Mouse (Mus musculus) T-helper 2 cell (primary cell): ENCODE measurements at regions not wholly inside any gene's neighbourhood (a gene's known extent, or its start where the extent isn't known, plus 50 kb on each side); places are given as distances from the start of the nearest gene placed in this dataset.
"Not testable (repeated sequence)": the region's sequence is repeated elsewhere in the genome, so short reads cannot be mapped to it uniquely, and the experiment has no call there.

Source experiments
- in situ Hi-C: fragments of 300-600 bp; cut with MboI, MseI; formaldehyde crosslinking; loops from one replicate; pipeline ENCODE4 v1.15.1; 2025; ENCODE audit warnings: high pct_unique_total_duplicates

DNA sequence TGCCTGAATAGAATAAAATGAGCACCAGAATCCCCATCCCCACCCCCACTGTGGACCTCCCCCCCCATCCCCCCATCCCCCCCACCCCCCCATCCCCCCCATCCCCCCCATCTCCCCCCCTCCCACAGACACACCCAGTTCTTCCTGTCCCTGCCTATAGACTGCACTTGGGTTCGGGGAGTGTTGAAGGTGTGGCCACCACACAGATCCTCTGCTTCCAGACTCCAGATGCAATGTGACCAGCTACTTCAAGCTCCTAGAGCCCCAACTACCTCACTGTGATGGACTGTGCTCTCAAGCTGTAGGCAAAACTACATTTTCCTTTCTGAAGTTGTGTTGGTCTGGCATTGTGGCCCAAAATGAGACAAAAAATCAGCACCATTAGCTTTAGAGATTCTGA, 138.3 kb upstream of the Rybp start:
- in situ Hi-C loops, result no loop called here

GRCm38 (mm10) chr6:100424788-100425403, 137.6 kb upstream of the Rybp start:
- in situ Hi-C loops, result no loop called here

DNA sequence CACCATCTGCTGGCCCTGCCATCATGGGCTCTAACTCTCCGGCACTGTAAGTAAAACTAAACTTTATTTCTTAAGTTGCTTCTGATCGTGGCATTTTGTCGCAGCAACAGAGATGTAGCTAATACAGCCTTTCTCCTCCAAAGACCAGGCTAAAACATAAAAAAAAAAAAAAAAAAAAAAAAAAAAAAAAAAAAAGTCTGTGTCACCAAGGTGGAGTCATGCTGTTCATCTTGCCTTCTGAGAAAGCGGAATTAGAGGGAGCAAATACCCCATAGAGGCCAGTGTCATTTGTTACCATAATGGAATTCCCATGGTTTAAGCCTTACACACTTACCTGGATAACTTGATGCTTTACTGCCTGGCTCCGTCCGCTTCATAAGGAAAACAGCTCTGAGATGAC, 136.9 kb upstream of the Rybp start:
- in situ Hi-C loops, result no loop called here

GRCm38 (mm10) chr6:100423636-100424035, 136.4 kb upstream of the Rybp start:
- in situ Hi-C loops, result no loop called here

GRCm38 (mm10) chr6:100422603-100423002, 135.3 kb upstream of the Rybp start:
- in situ Hi-C loops, result no loop called here

DNA sequence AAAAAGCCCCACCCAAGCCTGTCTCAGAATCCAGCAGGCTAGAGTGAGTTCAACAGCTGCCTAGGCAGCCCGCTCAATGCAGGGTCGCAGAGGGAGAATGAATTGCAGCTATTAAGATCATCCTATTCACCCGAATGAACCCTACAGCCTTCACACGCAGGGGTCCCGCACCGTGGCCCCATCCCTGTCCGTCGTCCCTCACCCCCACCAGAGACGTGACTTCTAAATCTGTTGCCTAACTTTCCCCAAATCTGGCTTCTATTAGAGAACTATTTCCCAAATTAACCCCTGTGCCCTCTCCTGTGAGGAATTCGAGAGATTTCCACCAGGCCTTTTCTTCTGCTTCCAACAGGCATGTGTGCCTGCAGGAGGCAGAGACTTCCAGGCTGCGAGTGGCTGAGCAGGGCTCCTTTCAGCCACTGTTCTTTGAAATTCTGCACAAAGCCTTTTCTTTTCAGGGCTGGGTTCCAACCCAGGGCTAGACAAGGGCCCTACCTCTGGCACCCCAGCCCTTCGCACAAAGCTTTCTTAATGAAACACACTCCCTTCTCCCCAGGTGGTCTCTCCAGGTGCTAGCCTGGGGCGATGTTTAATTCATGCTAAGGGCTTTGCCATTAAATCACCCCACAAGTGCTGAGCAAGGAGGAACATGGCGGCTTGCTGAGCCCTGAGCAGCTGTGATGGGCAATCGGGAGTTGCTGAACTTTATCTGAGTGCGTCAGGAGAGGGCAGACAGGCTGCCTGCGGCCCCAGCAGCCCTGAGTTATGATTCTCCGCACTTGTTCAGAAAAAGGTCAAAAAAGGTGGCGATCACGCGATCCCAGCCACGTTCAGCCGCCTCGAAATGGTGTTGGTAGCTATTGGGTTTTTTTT, 134.7 kb upstream of the Rybp start:
- in situ Hi-C loops, result no loop called here

GRCm38 (mm10) chr6:100420602-100421001, 133.3 kb upstream of the Rybp start:
- in situ Hi-C loops, result no loop called here

GRCm38 (mm10) chr6:100419782-100420540, 132.7 kb upstream of the Rybp start:
- in situ Hi-C loops, result no loop called here

DNA sequence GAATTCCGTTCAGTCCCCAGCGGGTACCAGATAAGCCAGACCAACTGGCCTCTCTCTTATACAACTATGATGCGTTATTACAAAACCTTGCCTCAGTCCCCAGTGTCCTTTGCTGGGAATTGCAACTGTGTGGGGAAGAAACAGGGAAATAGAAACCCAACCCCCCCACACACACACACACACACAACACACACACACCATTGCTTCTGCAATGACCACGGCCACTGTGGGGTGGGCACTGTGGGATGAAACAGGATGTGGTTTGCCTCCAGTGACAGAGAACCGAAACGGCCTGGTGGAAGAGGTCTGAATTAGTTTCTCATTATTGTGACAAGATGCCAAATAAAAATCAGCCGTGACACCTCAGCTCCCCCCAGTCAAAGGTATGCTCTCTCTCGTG, 128.8 kb upstream of the Rybp start:
- in situ Hi-C loops, result no loop called here

DNA sequence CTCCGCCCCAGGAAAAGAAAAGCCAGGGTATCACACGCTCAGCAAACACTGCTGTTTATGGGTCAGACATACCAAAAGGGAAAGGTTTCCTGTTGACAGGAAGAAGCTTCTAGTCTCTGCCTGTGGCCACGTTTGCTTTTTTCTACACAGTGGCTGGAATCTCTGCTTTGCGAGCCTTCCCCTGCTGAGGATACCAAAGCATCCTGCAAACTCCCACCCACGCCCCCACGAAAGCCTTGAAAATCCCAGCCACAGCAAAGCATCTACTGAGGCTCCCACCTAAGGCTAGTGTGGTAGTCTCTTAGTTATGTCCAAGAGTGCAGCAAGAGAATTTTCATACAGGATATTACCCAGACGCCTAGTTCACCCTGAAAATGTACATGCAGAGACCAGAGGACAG, 128.2 kb upstream of the Rybp start:
- in situ Hi-C loops, result no loop called here

DNA sequence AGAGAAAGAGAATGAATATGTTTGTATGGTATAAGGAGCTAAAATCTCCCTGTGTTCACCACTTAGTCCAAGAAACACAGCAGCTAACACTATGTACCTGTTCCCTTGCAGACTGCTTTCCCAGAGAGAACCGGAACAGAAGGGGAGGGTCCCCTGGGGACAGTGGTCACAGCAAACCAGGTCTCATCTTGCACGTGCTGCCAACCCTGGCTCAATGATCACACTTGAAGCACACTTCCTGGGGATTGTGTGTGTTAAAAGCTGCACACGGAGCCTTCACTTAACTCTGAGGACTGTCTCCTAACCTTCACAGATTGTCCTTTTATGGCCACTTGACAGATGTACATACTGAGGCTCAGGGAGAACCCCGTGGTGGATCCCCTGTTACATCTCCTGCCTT, 127.6 kb upstream of the Rybp start:
- in situ Hi-C loops, result no loop called here

DNA sequence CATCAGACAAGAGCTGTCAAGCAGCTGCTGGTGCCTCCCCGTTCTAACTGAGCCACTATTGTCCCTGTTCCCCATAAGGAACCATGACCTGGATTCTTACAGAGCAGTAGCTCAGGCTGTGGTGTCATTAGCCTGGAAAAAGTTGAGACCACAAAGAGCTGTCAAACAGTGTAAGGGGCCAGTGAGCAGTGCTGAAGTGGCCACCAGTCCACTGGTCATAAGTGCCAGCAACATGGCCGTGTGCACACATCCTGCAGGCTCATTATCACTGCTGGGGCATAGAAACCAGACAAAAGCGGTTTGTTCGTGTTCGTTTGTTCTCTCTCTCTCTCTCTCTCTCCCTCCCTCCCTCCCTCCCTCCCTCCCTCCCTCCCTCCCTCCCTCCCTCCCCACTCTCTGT, 125.2 kb upstream of the Rybp start:
- in situ Hi-C loops, result no loop called here

GRCm38 (mm10) chr6:100411968-100412367, 124.7 kb upstream of the Rybp start:
- in situ Hi-C loops, result no loop called here

- in situ Hi-C loops, result no loop called here
These were observed 122.9 kb upstream of the Rybp start for GRCm38 (mm10) chr6:100410067-100410631.

DNA sequence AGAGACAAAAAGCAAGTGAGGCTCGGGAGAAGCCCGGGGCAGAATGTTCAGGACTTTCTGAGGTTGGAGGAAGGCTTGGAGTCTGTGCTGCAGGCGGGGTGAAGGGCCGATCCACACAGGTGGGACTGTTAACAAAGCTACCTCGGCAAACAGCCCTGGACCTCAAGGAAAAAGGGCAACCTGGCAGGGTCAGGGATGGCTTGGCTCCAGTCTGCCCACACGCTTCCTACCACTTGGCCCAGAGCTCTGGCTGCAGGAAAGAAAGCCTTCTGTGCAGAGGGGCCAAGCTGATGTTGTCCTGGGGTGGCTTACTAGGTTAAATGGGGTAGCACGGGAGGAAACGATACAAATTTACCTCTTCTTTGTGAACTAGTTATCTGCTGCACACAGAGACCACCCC, 121.5 kb upstream of the Rybp start:
- in situ Hi-C loops, result no loop called here

- in situ Hi-C loops, result no loop called here
These were observed 119.2 kb upstream of the Rybp start for GRCm38 (mm10) chr6:100406504-100406903.

- in situ Hi-C loops, result no loop called here
These were observed 116.9 kb upstream of the Rybp start for GRCm38 (mm10) chr6:100404161-100404560.

DNA sequence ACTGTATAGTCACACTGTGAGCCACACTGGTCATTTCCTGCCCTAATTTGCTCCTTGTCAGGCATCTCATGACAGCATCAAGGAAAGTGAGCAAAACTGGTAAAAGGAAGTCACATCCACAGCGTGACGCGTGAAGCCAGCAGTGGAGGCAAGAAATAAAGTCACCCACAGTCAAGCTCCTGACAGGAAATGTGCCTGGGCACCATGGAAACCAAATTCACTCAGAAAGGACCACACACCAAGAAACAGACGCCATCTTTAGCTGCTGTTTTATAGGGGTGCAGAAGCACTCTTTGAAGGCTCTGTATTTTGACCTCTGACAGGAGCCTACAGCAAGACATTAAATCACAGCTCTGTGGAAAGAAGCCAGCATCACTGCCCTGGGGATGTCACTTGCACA, 115.4 kb upstream of the Rybp start:
- in situ Hi-C loops, result no loop called here

GRCm38 (mm10) chr6:100401728-100402127, 114.4 kb upstream of the Rybp start:
- in situ Hi-C loops, result no loop called here

GRCm38 (mm10) chr6:100399387-100399786, 112.1 kb upstream of the Rybp start:
- in situ Hi-C loops, result not testable (repeated sequence)

GRCm38 (mm10) chr6:100396311-100397200, 109.3 kb upstream of the Rybp start:
- in situ Hi-C loops, result no loop called here
